Mouse (Mus musculus) frontal cortex, postnatal 25 days (tissue): ENCODE measurements at regions not wholly inside any gene's neighbourhood (a gene's known extent, or its start where the extent isn't known, plus 50 kb on each side); places are given as distances from the start of the nearest gene placed in this dataset.
"Not testable (repeated sequence)": the region's sequence is repeated elsewhere in the genome, so short reads cannot be mapped to it uniquely, and the experiment has no call there.

Experiments used
- DNase-seq, 2 experiments: peaks; one replicate each; pipeline ENCODE4 v3.0.0; 2022; ENCODE audit warnings: low spot score in 2 of 2

DNA sequence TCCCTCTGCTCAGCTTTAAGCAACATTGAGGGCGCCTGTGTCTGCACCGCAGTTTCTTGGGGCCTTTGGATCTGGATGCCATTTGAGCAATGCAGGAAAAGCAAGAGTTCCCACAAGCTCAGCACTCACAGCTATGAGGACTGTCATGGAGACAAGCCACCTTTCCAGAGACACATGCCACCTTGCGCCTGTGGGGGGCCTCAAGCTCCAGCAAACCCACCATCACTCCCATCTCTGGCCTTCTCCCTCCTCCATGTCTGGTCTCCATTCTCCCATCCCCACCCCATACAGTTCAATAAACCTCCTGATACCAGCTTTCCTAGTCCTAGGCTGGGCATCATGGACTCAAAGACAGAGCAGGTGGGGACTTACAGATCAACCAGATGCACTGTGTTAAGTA is 97.8 kb downstream of the Wdr11 start:
- no peak for DNase-seq

DNA sequence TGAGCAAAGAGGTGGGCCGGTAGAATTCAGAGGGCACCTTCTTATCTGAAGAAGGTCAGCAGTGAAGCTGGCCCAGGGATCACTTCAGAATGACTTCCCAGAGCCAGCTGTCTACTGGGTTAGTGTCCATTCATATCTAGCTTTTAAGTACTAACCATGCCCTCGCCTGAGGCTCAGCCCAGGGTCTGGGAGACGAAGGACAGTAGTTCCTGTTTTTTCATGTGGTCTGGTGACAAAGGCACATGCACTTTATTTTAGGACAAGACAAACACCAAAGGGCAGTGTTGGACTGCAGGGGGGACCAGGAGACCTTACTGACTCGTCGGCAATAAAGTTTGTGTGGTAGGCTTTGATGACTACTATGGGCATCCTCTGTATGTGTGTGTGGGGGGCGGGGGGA is 99.2 kb downstream of the Wdr11 start:
- no peak for DNase-seq

DNA sequence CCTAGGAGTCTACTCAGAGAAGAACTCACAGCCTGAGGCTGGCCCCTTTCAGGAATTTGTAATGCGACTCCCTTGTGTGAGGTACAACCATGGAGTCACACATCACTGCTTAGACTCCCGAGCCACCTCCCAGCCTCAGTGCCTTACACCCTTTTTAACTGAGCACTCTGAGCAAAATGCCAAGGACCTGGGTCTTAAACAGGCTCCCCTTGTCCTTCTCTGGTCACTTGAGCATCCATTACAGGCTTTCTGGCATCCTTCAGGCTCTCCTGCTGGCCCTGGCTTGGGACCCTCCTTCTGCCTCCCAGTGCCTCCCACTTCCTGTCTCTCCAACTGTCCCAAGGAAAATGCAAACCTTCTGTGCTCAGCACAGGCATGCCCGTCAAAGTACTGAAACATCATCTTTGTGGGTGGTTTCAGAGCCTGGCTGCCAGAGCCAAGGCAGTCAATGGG is 100.0 kb downstream of the Wdr11 start:
- DNase-seq, result no peak

DNA sequence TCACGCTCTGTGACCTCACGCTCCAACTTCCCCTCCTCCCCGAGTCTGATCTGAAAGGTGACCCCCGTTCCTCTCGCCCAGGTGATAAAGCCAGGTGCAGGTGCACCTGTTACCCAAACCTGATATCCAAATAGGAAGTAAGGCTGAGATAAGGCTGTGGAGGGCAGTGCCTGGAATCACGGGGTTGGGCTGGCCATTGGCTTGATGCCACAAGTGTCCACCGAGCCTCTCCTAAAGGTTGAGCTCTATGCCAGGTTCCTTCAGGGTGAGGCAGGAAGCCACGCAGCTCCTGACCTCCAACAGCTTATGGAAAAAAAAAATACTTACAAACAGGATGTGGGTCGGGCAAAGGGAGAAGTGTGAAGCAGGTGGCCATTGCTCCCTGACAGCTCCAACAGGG is 102.0 kb downstream of the Wdr11 start:
- DNase-seq, result no peak

DNA sequence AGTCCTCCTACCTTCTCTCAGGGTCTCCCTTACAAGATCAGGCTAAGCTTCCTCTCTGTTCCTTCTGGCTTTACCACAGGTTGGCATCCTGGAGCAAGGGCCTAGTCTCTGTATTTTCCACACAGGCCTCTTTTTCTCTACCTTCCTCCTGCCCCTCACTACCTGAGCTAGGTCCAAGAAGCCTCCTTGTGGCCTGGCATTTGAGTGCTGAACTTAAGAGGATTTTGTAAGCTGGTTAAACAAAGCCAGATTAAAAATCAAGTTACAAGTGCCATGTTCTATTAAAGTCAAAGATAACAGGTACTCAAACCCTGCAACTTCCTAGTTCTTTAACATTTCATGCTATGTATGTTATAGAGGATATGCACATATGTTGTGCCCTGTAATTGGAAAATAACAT is 102.5 kb downstream of the Wdr11 start:
- DNase-seq, result no peak

DNA sequence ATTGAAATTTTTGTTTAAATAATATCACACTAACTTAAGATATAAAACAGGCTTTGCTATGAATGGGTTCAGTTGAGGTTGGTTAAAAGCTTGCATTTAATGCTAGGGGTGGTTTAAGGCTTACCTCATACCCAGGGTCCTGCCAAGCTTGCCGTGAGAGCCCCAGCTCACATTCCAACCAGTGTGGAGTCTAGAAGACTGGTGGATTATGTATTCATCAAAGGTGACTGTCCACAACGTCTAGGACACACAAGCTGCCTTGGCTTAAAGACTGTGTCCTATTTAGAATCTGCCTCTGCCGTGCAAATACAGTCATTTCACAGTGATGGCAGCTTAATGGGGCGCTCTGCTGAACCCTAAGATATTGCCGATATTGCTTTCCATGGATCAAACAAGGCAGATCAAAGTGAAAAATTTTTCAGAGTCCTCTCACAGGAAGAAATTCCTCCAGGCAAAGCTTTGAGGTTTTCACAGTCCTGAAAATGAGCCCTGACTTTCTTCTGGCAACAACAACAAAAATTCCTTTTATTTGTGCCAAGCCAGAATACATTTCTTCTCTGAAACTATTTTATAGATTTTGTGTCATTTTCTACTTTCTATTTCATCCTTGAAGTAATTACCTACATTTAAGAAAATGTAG is 108.4 kb downstream of the Wdr11 start:
- no peak for DNase-seq

DNA sequence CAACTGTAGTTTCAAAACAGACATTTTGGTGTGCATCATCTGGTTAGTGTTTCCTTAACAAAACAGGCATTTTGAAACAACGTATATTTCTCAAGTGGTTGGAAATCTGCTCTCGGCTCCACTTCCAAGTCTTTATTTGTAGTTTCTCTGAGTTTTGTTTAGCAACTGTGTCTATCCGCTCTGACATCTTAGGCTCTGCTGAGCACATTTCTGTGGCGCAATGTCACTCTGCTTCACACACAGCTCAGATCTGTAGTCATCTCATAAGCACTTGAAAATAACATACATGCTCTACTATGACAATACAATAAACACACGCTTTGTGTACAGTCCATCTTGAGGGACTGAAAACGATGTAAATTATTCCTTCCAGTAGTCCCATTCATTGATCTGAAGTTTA is 135.9 kb downstream of the Wdr11 start:
- DNase-seq, result no peak

DNA sequence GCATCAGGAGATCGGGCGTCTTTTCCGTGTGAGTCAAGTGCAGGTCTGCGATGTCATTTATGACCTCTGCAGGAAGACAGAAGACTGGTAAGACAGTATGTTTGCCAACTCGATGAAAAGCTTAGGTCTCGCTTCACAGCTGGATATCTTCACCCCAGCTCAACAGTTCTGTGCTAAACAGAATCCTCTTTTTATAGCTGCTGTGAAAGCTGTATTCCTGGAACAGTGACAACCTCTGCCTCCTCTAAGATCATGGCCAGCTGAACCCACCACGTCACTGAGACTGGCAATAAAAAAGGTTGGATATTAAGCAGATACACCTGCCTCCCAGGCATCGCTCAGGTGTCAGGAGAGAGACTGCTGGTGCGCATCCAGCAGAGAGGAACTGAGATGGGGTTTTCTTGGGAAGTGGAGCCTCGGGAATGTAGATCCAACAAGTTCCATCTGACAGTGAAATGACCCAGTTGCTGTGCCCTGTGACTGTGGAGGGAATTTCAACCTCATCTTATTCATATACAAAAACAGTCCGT is 138.1 kb downstream of the Wdr11 start:
- no peak for DNase-seq

DNA sequence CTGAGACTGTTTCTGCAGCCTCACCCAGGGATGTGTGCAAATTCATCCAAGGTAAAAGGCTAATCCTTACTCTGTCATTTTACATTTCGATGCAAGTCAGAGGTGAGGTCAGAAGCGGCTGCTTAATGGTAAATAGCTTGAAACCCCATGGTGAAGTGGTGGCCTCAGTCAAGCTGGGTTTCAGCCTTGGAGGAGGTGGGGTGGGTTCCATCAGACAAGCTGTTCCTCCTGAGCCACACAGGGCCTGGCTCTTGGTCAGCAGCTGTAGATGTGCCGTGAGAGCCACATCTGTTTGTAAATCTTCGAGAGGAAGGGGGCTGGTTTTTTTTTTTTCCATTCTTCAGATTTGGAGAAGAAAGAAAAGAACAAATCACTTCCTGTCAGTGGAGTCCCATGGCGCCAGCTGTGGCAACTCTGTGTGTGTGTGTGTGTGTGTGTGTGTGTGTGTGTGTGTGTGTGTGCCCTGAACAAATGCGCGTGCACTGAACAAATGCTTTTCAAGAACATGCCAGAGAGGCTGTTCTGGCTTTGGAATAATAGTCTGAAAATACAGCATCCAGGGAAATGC is 139.2 kb downstream of the Wdr11 start:
- DNase-seq, result no peak

DNA sequence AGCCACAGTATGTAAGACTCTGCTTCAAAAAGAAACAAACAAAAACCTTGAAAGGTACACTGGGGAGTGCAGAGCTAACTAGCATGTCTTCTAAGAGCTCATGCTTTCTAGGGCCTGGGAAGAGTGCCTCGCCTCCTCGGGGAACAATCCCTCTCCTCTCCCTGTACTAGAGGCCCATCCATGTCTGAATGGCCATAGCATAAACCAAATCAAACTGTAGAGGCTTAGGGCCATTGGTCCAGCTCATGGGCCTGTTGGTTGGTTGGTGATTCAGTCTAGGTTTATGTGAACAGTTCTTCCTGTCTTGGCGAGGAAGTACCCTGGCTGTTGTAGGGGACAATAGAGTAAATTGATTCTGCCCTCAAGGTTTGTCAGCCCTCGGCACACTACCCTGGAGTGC is 151.0 kb downstream of the Wdr11 start:
- DNase-seq, result no peak

DNA sequence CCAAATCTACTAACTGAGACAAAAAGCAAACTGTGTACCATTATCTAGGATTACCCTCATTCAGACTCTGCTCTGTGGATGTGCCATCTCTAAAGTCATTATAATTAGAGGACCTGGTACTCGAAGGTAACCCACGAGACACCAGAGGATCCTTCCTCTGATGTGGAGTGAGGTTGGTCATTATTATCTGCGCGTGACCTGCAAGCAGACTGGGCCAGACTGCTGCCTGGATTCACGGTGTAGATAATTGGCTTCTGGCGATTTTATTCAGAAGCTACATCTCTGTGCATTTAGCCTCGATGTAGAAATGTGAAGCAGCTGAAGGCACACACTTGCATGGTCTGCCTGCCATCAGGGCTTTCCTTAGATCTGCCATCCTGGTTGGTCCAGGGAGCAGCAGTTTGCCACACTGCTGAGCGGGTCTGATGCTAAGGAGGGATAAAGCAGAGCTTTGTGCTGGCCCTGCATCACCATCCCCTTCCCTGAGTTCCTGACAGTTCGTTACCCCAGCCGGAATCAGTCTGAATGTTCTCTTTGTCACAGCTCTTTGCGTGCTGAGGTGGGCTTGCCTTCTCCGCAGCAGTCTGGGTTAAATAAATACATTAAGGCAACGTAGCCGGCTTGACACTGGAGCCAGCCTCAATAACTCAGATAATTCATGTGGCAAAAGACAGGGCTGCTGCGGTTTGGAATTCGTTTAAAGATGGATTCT is 152.4 kb downstream of the Wdr11 start:
- DNase-seq, result no peak

DNA sequence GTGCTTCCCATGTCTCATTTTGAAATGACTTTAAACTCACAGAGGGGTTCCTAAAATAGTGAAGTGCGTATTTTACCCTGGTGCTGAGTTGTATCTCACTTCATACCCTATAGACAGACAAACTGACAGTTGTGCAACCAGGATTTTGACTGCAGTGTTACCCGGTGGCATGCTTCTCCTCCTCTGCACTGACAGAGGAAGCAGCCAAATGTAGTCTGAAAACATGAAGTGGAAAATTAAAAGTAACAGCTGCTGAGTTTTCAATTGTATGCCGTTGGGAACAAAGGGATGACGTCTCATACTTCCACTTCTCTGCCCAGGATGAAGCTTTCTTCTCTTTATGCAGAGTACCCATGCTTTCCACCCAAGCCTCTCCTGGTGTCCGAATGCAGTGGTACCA is 155.0 kb downstream of the Wdr11 start:
- no peak for DNase-seq

DNA sequence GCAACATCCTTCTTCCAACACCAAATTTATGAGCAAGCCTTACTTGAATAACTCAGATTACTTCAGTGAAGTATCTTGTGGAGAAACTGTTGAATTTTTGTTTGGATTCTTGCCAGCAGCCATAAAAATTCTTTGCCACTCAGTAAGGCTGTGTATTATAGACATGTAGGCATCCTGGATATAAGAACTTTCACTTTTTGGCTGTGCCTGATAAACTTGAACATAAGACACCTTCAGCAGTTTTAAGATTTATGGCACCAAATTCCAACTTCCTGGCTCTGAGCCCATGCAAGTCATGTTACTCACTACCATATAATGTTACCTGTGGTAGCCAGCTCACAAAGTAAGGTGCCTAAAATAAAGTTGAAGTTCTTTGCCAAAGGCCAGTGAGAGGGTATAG is 159.3 kb downstream of the Wdr11 start:
- DNase-seq, result no peak

DNA sequence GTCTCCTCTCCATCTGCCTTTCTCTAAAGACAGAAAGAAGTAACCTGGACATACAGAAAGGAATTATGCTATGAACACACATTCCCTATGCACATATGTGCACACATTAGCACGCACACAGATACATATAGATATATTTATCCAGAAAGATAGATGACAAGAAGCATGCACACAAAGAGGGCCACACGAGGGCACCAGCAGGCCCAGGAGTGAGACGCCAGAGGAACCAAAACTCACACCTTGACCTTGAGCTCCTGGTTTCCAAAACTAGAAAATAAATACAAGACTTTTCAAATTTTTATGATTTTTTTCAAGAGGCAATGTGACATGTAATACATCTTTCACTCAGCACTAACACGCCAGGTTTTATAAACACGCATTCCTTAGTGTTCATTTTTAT is 163.1 kb downstream of the Wdr11 start:
- no peak for DNase-seq

DNA sequence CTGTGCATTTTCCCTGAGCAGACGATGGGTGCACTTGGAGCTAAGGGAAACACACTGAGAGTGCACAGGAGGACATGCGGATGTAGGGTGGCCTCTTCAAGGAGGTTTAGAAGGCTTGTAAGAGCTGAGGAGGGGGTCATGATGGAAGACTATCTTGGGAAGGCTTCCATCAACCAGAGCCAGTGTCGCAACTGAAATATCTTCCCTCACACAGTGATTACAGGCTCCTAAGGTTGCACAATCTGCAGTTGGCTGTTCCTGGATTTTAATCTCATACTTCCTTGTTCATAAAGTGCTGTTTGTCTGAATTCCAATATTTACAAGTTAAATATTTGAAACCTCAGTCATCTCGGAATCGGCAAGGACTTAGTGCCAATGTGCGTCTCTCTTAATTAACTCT is 164.5 kb downstream of the Wdr11 start:
- DNase-seq, result no peak

DNA sequence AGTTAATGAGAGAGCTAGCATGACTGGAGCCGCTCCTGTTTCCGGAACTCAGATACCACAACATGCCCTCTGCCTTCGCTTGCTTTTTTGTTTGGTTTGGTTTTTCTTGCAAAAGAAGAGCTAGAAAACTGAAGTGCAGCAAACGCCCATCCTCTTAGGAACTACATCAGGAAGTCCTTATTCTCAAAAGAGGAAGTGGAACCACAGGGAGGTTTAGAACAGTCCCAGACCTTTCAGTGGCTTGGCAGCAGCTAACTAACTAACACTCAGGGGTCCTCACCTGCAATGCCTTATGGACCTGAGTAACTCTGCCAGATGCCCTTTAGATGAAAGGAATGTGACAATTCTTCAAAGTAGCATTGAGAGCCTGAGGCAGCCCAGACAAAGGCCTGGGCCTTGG is 168.2 kb downstream of the Wdr11 start:
- no peak for DNase-seq

DNA sequence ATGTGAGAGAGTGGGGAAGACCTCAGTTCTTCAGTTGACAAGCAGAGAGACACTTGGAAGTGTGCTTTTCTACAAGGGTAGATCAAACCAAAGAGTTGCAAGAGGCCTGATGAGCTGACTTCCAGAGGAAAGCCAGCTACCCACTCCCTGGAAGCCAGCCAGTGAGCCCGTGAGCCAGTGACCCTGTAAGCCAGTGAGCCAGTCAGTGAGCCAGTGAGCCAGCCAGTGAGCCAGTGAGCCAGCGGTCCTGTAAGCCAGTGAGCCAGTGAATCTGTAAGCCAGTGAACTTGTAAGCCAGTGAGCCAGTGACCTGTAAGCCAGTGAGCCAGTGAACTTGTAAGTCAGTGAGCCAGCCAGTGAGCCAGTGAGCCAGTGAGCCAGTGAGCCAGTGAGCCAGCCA is 168.7 kb downstream of the Wdr11 start:
- DNase-seq, result no peak

DNA sequence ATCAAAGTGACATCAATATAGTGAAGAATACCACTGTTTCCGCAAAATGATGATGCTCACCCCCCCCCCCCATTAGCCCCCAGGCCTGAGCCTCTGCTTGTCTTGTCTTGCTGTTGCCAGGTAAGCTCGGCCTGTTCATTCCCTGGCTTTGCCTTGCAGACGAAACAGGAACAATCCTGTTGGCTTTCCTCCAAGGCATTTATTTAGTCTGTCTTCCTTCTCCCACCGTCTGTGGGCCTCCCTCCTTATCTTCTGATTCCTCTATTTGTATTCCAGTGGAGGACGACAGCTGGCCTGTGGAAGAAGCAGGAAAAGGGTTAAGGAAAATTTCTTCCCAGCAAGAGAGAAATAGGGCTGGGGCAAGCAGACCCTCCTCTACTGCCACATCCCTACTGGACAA is 172.1 kb downstream of the Wdr11 start:
- DNase-seq, result no peak

DNA sequence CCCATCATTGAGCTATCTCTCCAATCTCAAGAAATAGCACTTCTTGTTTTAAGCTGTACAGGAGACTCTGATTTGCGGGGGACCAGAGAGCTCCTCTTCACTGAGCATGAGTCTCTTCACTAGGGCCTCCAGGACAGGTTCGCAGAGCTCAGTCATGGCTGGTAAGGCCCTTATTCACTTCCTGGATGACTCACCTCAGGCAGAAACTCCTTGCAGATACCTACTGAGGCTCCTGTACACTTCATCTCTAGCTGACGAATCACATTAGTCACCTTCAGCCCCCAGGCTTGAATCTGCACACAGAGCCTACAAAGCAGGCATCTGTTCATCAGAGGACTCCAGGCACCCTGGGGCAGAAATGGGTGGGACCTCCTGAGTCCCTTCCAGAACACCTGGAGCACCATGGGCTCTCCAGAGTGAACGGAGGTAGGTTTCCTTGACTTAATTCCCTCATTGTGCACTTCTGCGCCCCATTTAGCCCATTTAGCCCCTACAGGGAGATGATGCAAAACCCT is 172.8 kb downstream of the Wdr11 start:
- no peak for DNase-seq

DNA sequence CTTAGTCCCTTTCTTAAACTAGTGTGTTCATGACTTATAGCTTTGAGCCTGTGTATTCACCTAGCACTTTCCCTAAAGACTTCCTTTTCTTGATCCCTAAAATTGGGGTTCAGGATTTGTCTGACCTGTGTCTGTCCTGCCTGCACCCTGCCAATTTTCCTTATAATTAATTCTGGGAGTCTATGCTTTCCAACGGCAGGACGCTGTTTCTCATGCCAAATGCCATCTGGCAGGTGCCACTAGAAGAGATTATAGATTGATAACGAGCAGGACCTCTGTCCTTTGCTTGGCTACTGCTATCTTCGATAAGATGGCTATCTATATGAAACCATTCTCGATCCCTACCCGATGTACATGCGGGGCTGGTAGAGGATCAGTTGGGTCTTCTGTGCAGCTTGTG is 174.0 kb downstream of the Wdr11 start:
- DNase-seq, result no peak

DNA sequence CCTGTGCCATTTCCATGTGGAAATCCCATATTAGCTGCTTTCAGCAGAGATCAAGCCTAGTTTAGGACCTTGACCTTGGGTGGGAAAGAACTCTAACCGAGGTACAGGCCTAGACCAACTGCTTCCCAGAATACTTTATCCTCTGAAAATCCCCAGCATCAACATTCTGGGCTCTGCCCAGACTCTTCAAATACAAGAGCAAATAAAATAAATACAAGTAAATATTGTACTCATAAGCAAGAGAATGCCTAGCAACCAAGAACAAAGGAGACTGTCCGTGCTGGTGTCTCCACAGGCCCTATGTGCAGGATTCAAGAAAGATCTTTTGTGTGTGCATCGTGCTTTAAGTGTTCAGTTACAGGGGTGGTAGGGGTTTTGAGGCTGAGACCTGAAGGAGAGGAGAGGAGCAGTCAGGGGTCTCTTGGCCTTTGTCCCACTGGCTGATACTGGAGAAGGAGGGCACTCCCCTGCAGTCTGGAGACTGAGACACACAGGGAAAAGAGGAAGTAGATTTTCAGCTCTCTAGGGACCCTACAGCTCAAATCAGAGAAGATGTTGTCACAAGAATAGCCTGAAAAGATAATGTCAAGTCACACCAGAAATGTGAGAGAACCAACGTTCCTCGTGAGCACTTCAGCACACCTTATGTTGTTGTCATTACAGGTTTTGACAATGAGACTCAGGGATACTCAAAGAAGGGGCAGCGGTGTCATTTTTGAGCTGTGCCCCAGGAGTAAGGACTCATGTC is 174.6 kb downstream of the Wdr11 start:
- no peak for DNase-seq

DNA sequence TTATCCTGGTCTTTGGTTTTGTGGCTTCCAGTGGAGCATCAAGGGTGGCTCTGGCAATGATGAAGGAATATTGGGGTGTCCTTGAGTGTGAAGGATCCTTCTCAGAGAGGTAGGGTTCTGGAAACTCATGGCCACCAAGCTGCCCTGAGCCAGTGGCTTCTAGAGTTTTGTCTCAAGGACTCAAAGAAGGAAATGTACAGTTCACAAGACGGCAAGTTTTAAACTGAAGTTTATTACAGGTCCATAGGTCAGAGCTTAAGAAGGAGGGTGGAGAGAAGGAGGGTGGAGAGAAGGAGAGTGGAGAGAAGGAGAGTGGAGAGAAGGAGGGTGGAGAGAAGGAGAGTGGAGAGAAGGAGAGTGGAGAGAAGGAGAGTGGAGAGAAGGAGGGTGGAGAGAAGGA is 178.0 kb downstream of the Wdr11 start:
- DNase-seq, result not testable (repeated sequence)
